ENCODE assay signal across 7 mouse cellular contexts in the genomic region with DNA sequence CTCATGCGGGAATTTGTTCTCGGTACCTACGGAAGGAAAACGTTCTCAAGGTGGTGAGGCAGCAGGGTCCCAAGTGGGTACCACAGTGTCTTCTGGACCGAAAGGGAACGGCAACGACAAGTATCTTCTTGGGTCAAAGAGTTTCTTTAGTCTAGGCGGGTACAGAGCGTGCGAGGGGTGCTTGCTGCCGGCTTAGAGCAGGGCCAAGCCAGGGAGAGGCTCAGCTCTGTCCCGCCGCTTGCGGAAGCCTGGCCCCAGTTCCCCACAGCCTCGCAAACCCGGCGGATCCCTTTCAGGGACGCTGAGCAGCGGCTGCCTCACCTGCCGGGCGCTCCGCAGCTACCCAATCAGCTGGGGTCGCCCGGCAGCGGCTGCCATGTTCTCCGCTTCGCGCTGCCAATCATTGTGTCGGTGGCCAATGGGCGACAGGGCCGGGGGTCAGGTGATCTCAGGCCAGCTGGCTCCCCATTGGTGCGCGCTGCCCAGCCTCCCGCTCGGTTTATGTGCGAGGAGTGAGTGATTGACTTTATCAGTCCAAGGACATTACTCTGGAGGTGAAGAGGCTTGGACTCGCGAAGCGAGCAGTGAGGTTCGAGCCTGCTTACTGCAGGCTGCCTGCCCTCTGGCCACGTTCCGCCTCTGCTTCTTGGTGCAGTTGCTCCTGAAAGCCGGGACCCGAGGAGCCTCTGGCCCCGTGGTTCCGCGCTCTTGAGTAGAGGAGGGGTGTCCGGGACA. TPM values are rescaled to one million over a fixed set of nuclear protein-coding genes. Genes with fewer than 3 reads are reported as not detected.
DNase-seq lines count a peak whose midpoint lies in the region; ATAC-seq lines count a peak whose summit lies in the region.

No protein-coding gene starts in this region.

- H3K36me3 ChIP-seq in embryonic facial prominence, embryonic 13.5 days = no peaks in the 10 kb centered on the region
- H3K36me3 ChIP-seq in limb, embryonic 12.5 days = no peaks in the 10 kb centered on the region
- H3K36me3 ChIP-seq in neural tube, embryonic 15.5 days = no peaks in the 10 kb centered on the region

- H3K9ac ChIP-seq in embryonic facial prominence, embryonic 13.5 days = no peak overlapping the region
- peak overlapping the region; percentile 37; the same call in 1 of the 2 replicates for H3K9ac ChIP-seq in limb, embryonic 12.5 days (replicated peaks)
- H3K9ac ChIP-seq in neural tube, embryonic 15.5 days (replicated peaks) = no peak overlapping the region

- peak; percentile 95 for DNase-seq in R1 (ENCODE audit: low read depth, low spot score)
- DNase-seq in adrenal gland, postnatal 10 days = peak; percentile 45
- DNase-seq in heart, postnatal 14 days = peak; percentile 7 to 33
- DNase-seq in adipocyte (ENCODE audit: low spot score) = no peak

- no peaks in the 10 kb centered on the region for H3K9me3 ChIP-seq in embryonic facial prominence, embryonic 13.5 days
- no peaks in the 10 kb centered on the region for H3K9me3 ChIP-seq in limb, embryonic 12.5 days
- no peaks in the 10 kb centered on the region for H3K9me3 ChIP-seq in neural tube, embryonic 15.5 days (replicated peaks)

- H3K27me3 ChIP-seq in embryonic facial prominence, embryonic 13.5 days = peaks cover 93% of the 10 kb centered on the region
- peaks cover 65% of the 10 kb centered on the region for H3K27me3 ChIP-seq in limb, embryonic 12.5 days
- H3K27me3 ChIP-seq in neural tube, embryonic 15.5 days (replicated peaks) = peaks cover 5% of the 10 kb centered on the region

- H3K4me3 ChIP-seq in embryonic facial prominence, embryonic 13.5 days = peak overlapping the region; percentile 39
- H3K4me3 ChIP-seq in limb, embryonic 12.5 days (replicated peaks) = peak overlapping the region; percentile 47
- H3K4me3 ChIP-seq in neural tube, embryonic 15.5 days (replicated peaks) = peak overlapping the region; percentile 44

- intact Hi-C loops in heart, postnatal 14 days (cut with DNase I) = no loop called here

- WGBS in embryonic facial prominence, embryonic 13.5 days = 20% methylated on average over 48 of the region's 48 CpGs
- WGBS in limb, embryonic 12.5 days = 11% methylated on average over 48 of the region's 48 CpGs
- 19% methylated on average over 48 of the region's 48 CpGs for WGBS in neural tube, embryonic 15.5 days

- ATAC-seq in embryonic facial prominence, embryonic 13.5 days (ENCODE audit: insufficient number of reproducible peaks, insufficient read depth, low FRiP score, low TSS enrichment, low read depth) = peak; percentile 88
- peak; percentile 84 for ATAC-seq in limb, embryonic 12.5 days (ENCODE audit: insufficient number of reproducible peaks, insufficient read depth, low FRiP score, low TSS enrichment, low read depth)
- peak; percentile 91 for ATAC-seq in neural tube, embryonic 15.5 days (ENCODE audit: low FRiP score)

- no peak overlapping the region for H3K27ac ChIP-seq in embryonic facial prominence, embryonic 13.5 days
- H3K27ac ChIP-seq in limb, embryonic 12.5 days = peak overlapping the region; percentile 78
- peak overlapping the region; percentile 81 for H3K27ac ChIP-seq in neural tube, embryonic 15.5 days (replicated peaks)

- 0 out of 2 replicates have a peak, but pooled peaks cover 4% of the 10 kb centered on the region for H3K4me1 ChIP-seq in embryonic facial prominence, embryonic 13.5 days
- H3K4me1 ChIP-seq in limb, embryonic 12.5 days (replicated peaks) = no peaks in the 10 kb centered on the region; the same call in 1 of the 2 replicates
- peaks cover 4% of the 10 kb centered on the region; the same call in 1 of the 2 replicates for H3K4me1 ChIP-seq in neural tube, embryonic 15.5 days

- peak overlapping the region; percentile 60 for H3K4me2 ChIP-seq in embryonic facial prominence, embryonic 13.5 days
- peak overlapping the region; percentile 63 for H3K4me2 ChIP-seq in limb, embryonic 12.5 days
- H3K4me2 ChIP-seq in neural tube, embryonic 15.5 days = peak overlapping the region; percentile 58

RNA-seq across cellular contexts. Expression of a gene that starts 7.8 kb away (rescaled TPM):
- total RNA-seq in adrenal gland, postnatal 10 days (2021) = not detected
- polyA plus RNA-seq in embryonic facial prominence, embryonic 13.5 days (2015; fragmentation: Nextera tagmentation; extraction: Ambion mirVana) = 0.34 and 0.55 TPM in 2 replicates
- total RNA-seq in heart, postnatal 14 days (2021) = not detected
- 10.5 and 11.9 TPM in 2 replicates for polyA plus RNA-seq in limb, embryonic 12.5 days (2016; fragmentation: Nextera tagmentation; extraction: Ambion mirVana)
- polyA plus RNA-seq in neural tube, embryonic 15.5 days (2015; fragmentation: Nextera tagmentation; extraction: Ambion mirVana) = 9.6 and 12.9 TPM in 2 replicates
